Mouse (Mus musculus) olfactory bulb, adult 2 months (tissue): ENCODE data around the gene Sh3rf3.

Source experiments
- CTCF ChIP-seq: fragments of 200-500 bp; IDR thresholded peaks from 2 replicates; pipeline ENCODE4 v1.5.1; 2012; ENCODE audit warnings: low read depth, mild to moderate bottlenecking, low read length, moderate library complexity; ENCODE audit not compliant: insufficient read depth
- POLR2A ChIP-seq: fragments of 200-500 bp; IDR thresholded peaks from 2 replicates; pipeline ENCODE4 v1.6.1; 2012; ENCODE audit warnings: mild to moderate bottlenecking, low read depth, low read length, moderate library complexity; ENCODE audit not compliant: insufficient read depth

DNA sequence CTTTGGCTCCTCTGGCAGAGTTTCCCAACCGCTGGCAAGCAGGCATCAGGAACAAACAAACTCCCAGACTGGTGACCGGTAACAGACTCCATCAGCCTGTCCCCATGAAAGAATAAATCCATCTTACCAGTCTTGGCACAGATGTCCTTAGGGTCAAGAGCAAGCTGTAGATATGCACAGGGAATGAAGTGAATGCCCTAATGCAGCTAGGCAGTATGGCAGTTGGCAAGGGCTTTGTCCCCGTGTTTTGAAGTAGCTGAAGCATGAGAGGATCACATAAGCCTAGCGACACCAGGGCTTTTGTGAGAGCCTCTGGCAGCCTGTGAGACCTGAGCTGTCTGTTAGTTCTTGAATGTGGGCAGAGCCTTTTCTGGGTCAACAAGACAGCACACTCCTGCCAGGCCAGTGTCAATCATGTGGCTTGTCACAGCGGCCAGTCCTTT is 93.9 kb downstream of the Sh3rf3 start:
- no peak for TF ChIP-seq CTCF
- TF ChIP-seq POLR2A: no peak
